Mouse (Mus musculus): ENCODE measurements around the gene B3galt6. TPM values are rescaled to one million over a fixed set of nuclear protein-coding genes. Genes with fewer than 3 reads are reported as not detected.

Gene B3galt6
- polyA plus RNA-seq, 1 experiment from 2014 or later = 11.5 TPM

DNA sequence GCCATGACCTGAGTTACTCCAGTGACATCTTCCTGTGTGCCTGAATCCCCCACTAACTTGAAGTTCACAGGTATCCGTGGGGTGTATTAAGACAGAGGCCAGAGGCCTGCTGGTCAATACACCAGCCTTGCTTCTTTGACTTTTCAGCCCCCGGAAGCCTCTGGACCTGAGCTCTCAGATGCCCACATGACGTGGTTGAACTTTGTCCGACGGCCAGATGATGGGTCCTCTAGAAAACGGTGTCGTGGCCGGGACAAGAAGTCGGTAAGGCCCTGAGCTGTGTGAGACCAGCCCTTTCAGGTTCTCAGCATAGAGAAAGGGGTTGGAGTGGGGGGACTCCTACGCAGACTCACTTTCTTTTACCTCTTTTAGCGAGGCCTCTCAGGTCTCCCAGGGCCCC is 28.1 kb downstream of the B3galt6 start:
- H3K27me3 ChIP-seq (ENCODE audit: control insufficient read depth, insufficient read depth, low read length) = no peaks in the 10 kb centered on the region
- H3K36me3 ChIP-seq (ENCODE audit: control insufficient read depth, insufficient read depth, low read length) = peaks cover 25% of the 10 kb centered on the region
- ATAC-seq (ENCODE audit: insufficient number of reproducible peaks, insufficient read depth, low FRiP score, low read depth) = no peak
- H3K4me3 ChIP-seq (ENCODE audit: control insufficient read depth in 1 of 2, insufficient read depth in 1 of 2, low read depth in 1 of 2, low read length in 2 of 2) = no peak overlapping the region
- no peaks in the 10 kb centered on the region for H3K9me3 ChIP-seq (ENCODE audit: control insufficient read depth, low read length)
- peaks cover 8 to 9% of the 10 kb centered on the region in 2 experiments for H3K4me1 ChIP-seq (ENCODE audit: control insufficient read depth in 2 of 2, insufficient read depth in 2 of 2, low read length in 2 of 2)
- 87% methylated on average over 11 of the region's 11 CpGs for WGBS
- H3K4me2 ChIP-seq (ENCODE audit: low read length) = no peak overlapping the region
- no peak overlapping the region for H3K9ac ChIP-seq (ENCODE audit: low read length)
- H3K27ac ChIP-seq (replicated peaks in 1 of 2; ENCODE audit: control insufficient read depth in 1 of 2, insufficient read depth in 1 of 2, low read depth in 2 of 2, low read length in 2 of 2) = no peak overlapping the region

GRCm38 (mm10) chr4:155963106-155963505 is 29.3 kb downstream of the B3galt6 start:
- 54% methylated on average over 7 of the region's 7 CpGs for WGBS
- H3K27me3 ChIP-seq (ENCODE audit: control insufficient read depth, insufficient read depth, low read length) = no peaks in the 10 kb centered on the region
- peak overlapping the region; percentile 75 for H3K9ac ChIP-seq (ENCODE audit: low read length)
- peaks cover 33% of the 10 kb centered on the region for H3K36me3 ChIP-seq (ENCODE audit: control insufficient read depth, insufficient read depth, low read length)
- H3K27ac ChIP-seq (replicated peaks in 1 of 2; ENCODE audit: control insufficient read depth in 1 of 2, insufficient read depth in 1 of 2, low read depth in 2 of 2, low read length in 2 of 2) = no peak overlapping the region
- H3K4me1 ChIP-seq (ENCODE audit: control insufficient read depth in 2 of 2, insufficient read depth in 2 of 2, low read length in 2 of 2) = peaks cover 8 to 9% of the 10 kb centered on the region in 2 experiments
- no peak for ATAC-seq (ENCODE audit: insufficient number of reproducible peaks, insufficient read depth, low FRiP score, low read depth)
- no peaks in the 10 kb centered on the region for H3K9me3 ChIP-seq (ENCODE audit: control insufficient read depth, low read length)
- peak overlapping the region; percentile 81 for H3K4me2 ChIP-seq (ENCODE audit: low read length)
- H3K4me3 ChIP-seq (ENCODE audit: control insufficient read depth in 1 of 2, insufficient read depth in 1 of 2, low read depth in 1 of 2, low read length in 2 of 2) = peak overlapping the region; percentile 53 to 63; a peak in 3 of 4 replicates

DNA sequence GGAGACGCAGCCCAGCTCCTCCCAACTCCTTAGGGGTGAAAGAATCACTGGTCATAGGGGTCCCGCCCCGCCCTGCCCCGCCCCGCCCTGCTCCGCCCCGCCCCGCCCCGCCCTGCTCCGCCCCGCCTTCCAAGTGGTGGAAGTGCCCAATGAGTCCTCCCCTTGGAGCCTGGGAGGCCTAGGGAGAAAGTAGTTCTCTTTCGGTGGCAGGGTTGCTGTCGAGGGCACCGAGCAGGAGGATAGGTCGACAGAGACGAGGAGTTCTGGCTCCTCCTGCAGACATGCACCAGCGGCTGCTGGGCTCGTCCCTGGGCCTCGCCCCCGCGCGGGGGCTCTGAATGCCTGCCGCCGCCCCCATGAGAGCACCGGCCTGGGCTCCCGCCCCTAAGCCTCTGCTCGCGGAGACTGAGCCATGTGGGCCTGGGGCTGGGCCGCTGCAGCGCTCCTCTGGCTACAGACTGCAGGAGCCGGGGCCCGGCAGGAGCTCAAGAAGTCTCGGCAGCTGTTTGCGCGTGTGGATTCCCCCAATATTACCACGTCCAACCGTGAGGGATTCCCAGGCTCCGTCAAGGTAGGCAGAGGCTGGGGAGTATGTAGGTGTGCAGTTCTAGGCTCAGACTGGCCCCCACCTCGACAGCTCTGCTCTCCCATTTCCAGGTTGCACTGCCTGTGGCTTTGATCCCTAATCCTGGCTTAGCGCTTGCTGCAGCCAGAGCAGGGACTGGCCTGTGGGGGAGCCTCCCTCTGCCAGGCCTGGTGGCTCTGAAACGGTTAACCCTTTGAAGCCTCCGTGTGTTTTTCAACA is 30.1 kb downstream of the B3galt6 start, which contains the start of gene C1qtnf12:
TSS of gene C1qtnf12 (plus strand) at position 152 of the 805 bp plus-strand sequence.
- H3K36me3 ChIP-seq (ENCODE audit: control insufficient read depth, insufficient read depth, low read length) = peaks cover 41% of the 10 kb centered on the region
- ATAC-seq (ENCODE audit: insufficient number of reproducible peaks, insufficient read depth, low FRiP score, low read depth) = peak; percentile 63
- H3K4me2 ChIP-seq (ENCODE audit: low read length) = peak within 1 kb of the TSS; percentile 81
- H3K27ac ChIP-seq (replicated peaks in 1 of 2; ENCODE audit: control insufficient read depth in 1 of 2, insufficient read depth in 1 of 2, low read depth in 2 of 2, low read length in 2 of 2) = peak within 1 kb of the TSS; percentile 21 to 39; a peak in 2 of 4 replicates
- H3K9ac ChIP-seq (ENCODE audit: low read length) = peak within 1 kb of the TSS; percentile 75
- peak within 1 kb of the TSS; percentile 53 to 63 for H3K4me3 ChIP-seq (ENCODE audit: control insufficient read depth in 1 of 2, insufficient read depth in 1 of 2, low read depth in 1 of 2, low read length in 2 of 2)
- H3K4me1 ChIP-seq (ENCODE audit: control insufficient read depth in 2 of 2, insufficient read depth in 2 of 2, low read length in 2 of 2) = peaks cover 8 to 9% of the 10 kb centered on the region in 2 experiments
- H3K27me3 ChIP-seq (ENCODE audit: control insufficient read depth, insufficient read depth, low read length) = no peaks in the 10 kb centered on the region
- WGBS = 0% methylated on average over 34 of the region's 42 CpGs
- H3K9me3 ChIP-seq (ENCODE audit: control insufficient read depth, low read length) = no peaks in the 10 kb centered on the region

GRCm38 (mm10) chr4:155959275-155959674 is 33.2 kb downstream of the B3galt6 start:
- no peak overlapping the region for H3K27ac ChIP-seq (replicated peaks in 1 of 2; ENCODE audit: control insufficient read depth in 1 of 2, insufficient read depth in 1 of 2, low read depth in 2 of 2, low read length in 2 of 2)
- no peaks in the 10 kb centered on the region for H3K9me3 ChIP-seq (ENCODE audit: control insufficient read depth, low read length)
- H3K27me3 ChIP-seq (ENCODE audit: control insufficient read depth, insufficient read depth, low read length) = no peaks in the 10 kb centered on the region
- no peak overlapping the region for H3K4me2 ChIP-seq (ENCODE audit: low read length)
- peaks cover 8 to 9% of the 10 kb centered on the region in 2 experiments for H3K4me1 ChIP-seq (ENCODE audit: control insufficient read depth in 2 of 2, insufficient read depth in 2 of 2, low read length in 2 of 2)
- WGBS = 8% methylated on average over 5 of the region's 5 CpGs
- no peak overlapping the region for H3K9ac ChIP-seq (ENCODE audit: low read length)
- peak; percentile 28; the same call in 1 of the 2 replicates for ATAC-seq (ENCODE audit: insufficient number of reproducible peaks, insufficient read depth, low FRiP score, low read depth)
- peaks cover 49% of the 10 kb centered on the region for H3K36me3 ChIP-seq (ENCODE audit: control insufficient read depth, insufficient read depth, low read length)
- H3K4me3 ChIP-seq (ENCODE audit: control insufficient read depth in 1 of 2, insufficient read depth in 1 of 2, low read depth in 1 of 2, low read length in 2 of 2) = no peak overlapping the region

DNA sequence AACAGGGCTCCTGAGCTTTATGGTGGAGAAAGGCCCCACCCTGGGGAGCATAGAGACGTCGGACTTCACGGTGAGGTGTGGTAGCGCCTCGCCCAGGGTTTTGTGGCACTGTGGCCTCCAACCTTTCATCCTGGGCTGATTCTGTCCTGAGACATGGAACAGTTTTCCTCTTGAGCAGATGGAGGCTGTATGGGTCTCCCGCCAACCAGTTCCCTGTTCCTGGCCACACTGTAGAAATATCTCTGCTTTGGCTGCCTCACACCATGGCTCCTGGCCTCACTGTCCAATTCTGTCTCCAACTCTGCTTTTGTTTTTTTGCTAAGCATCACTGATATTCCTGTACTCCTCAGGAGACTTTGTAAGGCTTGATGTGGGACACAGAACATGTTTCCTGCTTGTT is 37.0 kb downstream of the B3galt6 start:
- H3K4me1 ChIP-seq (ENCODE audit: control insufficient read depth in 2 of 2, insufficient read depth in 2 of 2, low read length in 2 of 2) = no peaks in the 10 kb centered on the region
- WGBS = 93% methylated on average over 6 of the region's 6 CpGs
- H3K4me2 ChIP-seq (ENCODE audit: low read length) = no peak overlapping the region
- H3K27me3 ChIP-seq (ENCODE audit: control insufficient read depth, insufficient read depth, low read length) = no peaks in the 10 kb centered on the region
- no peak overlapping the region for H3K27ac ChIP-seq (replicated peaks in 1 of 2; ENCODE audit: control insufficient read depth in 1 of 2, insufficient read depth in 1 of 2, low read depth in 2 of 2, low read length in 2 of 2)
- no peak overlapping the region for H3K4me3 ChIP-seq (ENCODE audit: control insufficient read depth in 1 of 2, insufficient read depth in 1 of 2, low read depth in 1 of 2, low read length in 2 of 2)
- H3K9ac ChIP-seq (ENCODE audit: low read length) = no peak overlapping the region
- no peak for ATAC-seq (ENCODE audit: insufficient number of reproducible peaks, insufficient read depth, low FRiP score, low read depth)
- peaks cover 82% of the 10 kb centered on the region for H3K36me3 ChIP-seq (ENCODE audit: control insufficient read depth, insufficient read depth, low read length)
- H3K9me3 ChIP-seq (ENCODE audit: control insufficient read depth, low read length) = no peaks in the 10 kb centered on the region

- Histone ChIP-seq H3K4me1 (ENCODE audit: control insufficient read depth in 2 of 2, insufficient read depth in 2 of 2, low read length in 2 of 2) (peaks cover 10 to 23% of the 10 kb centered on the region in 2 experiments), H3K27me3 (ENCODE audit: control insufficient read depth, insufficient read depth, low read length) (no peaks in the 10 kb centered on the region), H3K4me3 (ENCODE audit: control insufficient read depth in 1 of 2, insufficient read depth in 1 of 2, low read depth in 1 of 2, low read length in 2 of 2) (no peak overlapping the region), H3K36me3 (ENCODE audit: control insufficient read depth, insufficient read depth, low read length) (peaks cover 61% of the 10 kb centered on the region), H3K27ac (replicated peaks in 1 of 2; ENCODE audit: control insufficient read depth in 1 of 2, insufficient read depth in 1 of 2, low read depth in 2 of 2, low read length in 2 of 2) (no peak overlapping the region), H3K4me2 (ENCODE audit: low read length) (no peak overlapping the region), H3K9ac (ENCODE audit: low read length) (no peak overlapping the region), H3K9me3 (ENCODE audit: control insufficient read depth, low read length) (no peaks in the 10 kb centered on the region)
- ATAC-seq (ENCODE audit: insufficient number of reproducible peaks, insufficient read depth, low FRiP score, low read depth) = no peak
Measured at GRCm38 (mm10) chr4:155947094-155947493, 45.4 kb downstream of the B3galt6 start.

GRCm38 (mm10) chr4:155944271-155944670 is 48.2 kb downstream of the B3galt6 start:
- peak overlapping the region in 1 of 2 experiments; percentile 80; a peak in 2 of 4 replicates for H3K27ac ChIP-seq (replicated peaks in 1 of 2; ENCODE audit: control insufficient read depth in 1 of 2, insufficient read depth in 1 of 2, low read depth in 2 of 2, low read length in 2 of 2)
- WGBS = 1% methylated on average over 17 of the region's 17 CpGs

More at GRCm38 (mm10) chr4:155944271-155944670, 48.2 kb downstream of the B3galt6 start:
- no peak for ATAC-seq (ENCODE audit: insufficient number of reproducible peaks, insufficient read depth, low FRiP score, low read depth)
- Histone ChIP-seq H3K9ac (ENCODE audit: low read length) (peak overlapping the region; percentile 91), H3K9me3 (ENCODE audit: control insufficient read depth, low read length) (no peaks in the 10 kb centered on the region), H3K4me1 (ENCODE audit: control insufficient read depth in 2 of 2, insufficient read depth in 2 of 2, low read length in 2 of 2) (peaks cover 10 to 23% of the 10 kb centered on the region in 2 experiments), H3K4me2 (ENCODE audit: low read length) (peak overlapping the region; percentile 90), H3K4me3 (ENCODE audit: control insufficient read depth in 1 of 2, insufficient read depth in 1 of 2, low read depth in 1 of 2, low read length in 2 of 2) (peak overlapping the region; percentile 81 to 89), H3K36me3 (ENCODE audit: control insufficient read depth, insufficient read depth, low read length) (peaks cover 33% of the 10 kb centered on the region), H3K27me3 (ENCODE audit: control insufficient read depth, insufficient read depth, low read length) (no peaks in the 10 kb centered on the region)
